Mouse (Mus musculus): Measurements from ENCODE around the gene Dapk3.

DNA sequence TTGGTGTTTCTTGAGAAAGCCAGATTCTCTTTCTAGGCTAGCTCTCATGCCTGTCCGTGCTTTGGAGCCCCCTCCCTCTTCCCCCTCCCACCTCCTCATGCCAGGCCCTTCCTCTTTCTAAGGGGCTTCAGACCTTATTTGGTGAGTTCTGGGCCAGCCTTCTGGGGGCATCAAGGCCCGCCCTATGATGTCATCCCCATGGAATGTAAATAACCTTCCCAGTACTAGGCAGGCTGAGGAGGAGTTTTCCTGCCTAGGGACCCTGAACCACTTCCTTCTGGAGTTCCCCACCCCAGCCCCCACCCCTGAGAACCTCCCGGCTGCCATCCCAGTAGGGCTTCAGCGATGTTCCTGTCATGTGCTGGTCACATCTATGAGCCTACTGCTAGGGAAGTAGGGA, 2.0 kb downstream of the Dapk3 start:
- TF ChIP-seq CTCF (IDR thresholded peaks at IDR 0.05; ENCODE audit: extremely low read depth, insufficient read length, insufficient replicate concordance, low read depth, low read length) (no peak), POLR2A (IDR thresholded peaks at IDR 0.05; ENCODE audit: low read depth, low read length) (no peak)
